Mouse (Mus musculus): ENCODE measurements around the gene Lrch1.

GRCm38 (mm10) chr14:74877287-74877686 is 70.4 kb downstream of the Lrch1 start:
- no peak for TF ChIP-seq CTCF (IDR thresholded peaks at IDR 0.05; ENCODE audit: insufficient read depth, low read depth, low read length)
- TF ChIP-seq POLR2A (IDR thresholded peaks at IDR 0.05; ENCODE audit: insufficient read depth, low read depth, low read length), result no peak
